Mouse (Mus musculus) kidney, adult 2 months (tissue): ENCODE results near the gene Plin4. TPM values are rescaled to one million over a fixed set of nuclear protein-coding genes. Genes with fewer than 3 reads are reported as not detected.
"Not testable (repeated sequence)": the region's sequence is repeated elsewhere in the genome, so short reads cannot be mapped to it uniquely, and the experiment has no call there.

ENCODE experiments used
- DNase-seq: peaks from one replicate; pipeline ENCODE4 v3.0.0; 2021
- H3K27ac ChIP-seq: fragments of 200-500 bp; 2 replicates; pipeline ENCODE4 v1.5.1; 2012; ENCODE audit warnings: low read depth, low read length, control low read depth, inconsistent platforms; ENCODE audit not compliant: insufficient read depth
- H3K27me3 ChIP-seq: fragments of 200-500 bp; replicated peaks from 2 replicates; pipeline ENCODE4 v1.6.1; 2012; ENCODE audit warnings: mild to moderate bottlenecking, moderate library complexity, low read length, inconsistent platforms; ENCODE audit not compliant: control insufficient read depth, insufficient read depth
- H3K36me3 ChIP-seq: fragments of 200-500 bp; 2 replicates; pipeline ENCODE4 v1.6.1; 2012; ENCODE audit warnings: mild to moderate bottlenecking, moderate library complexity, low read length, inconsistent platforms; ENCODE audit not compliant: control insufficient read depth, insufficient read depth
- H3K4me1 ChIP-seq: fragments of 200-500 bp; 2 replicates; pipeline ENCODE4 v1.6.1; 2011; ENCODE audit warnings: low read length; ENCODE audit not compliant: control insufficient read depth, insufficient read depth
- H3K4me3 ChIP-seq: fragments of 200-500 bp; 2 replicates; pipeline ENCODE4 v1.5.1; 2011; ENCODE audit warnings: mild to moderate bottlenecking, low read depth, low read length, control low read depth; ENCODE audit not compliant: insufficient read depth
- CTCF ChIP-seq: fragments of 200-500 bp; conservative IDR thresholded peaks from 2 replicates; pipeline ENCODE4 v1.5.1; 2011; ENCODE audit warnings: low read depth, mild to moderate bottlenecking, control low read depth, low read length, moderate library complexity, mixed read lengths; ENCODE audit not compliant: insufficient read depth, insufficient read length
- POLR2A ChIP-seq: fragments of 200-500 bp; IDR thresholded peaks from one replicate; pipeline ENCODE4 v1.6.1; 2011; ENCODE audit warnings: low read depth, low read length, control low read depth
- WGBS: fragments of 180-500 bp; shearing (Covaris S2); methylation state at CpG from one replicate; pipeline ENCODE4 v1.1.7; 2018; 5-methylcytosine and 5-hydroxymethylcytosine counted together
- polyA plus RNA-seq: library from polyadenylated mRNA; depleted of rRNA; stranded (reverse); fragments of >200 nt; gene quantifications from 2 replicates; pipeline ENCODE4 v1.2.3, GENCODE M21; 2012

Plin4 gene
- polyA plus RNA-seq, 1 experiment, result 14.4 TPM

DNA sequence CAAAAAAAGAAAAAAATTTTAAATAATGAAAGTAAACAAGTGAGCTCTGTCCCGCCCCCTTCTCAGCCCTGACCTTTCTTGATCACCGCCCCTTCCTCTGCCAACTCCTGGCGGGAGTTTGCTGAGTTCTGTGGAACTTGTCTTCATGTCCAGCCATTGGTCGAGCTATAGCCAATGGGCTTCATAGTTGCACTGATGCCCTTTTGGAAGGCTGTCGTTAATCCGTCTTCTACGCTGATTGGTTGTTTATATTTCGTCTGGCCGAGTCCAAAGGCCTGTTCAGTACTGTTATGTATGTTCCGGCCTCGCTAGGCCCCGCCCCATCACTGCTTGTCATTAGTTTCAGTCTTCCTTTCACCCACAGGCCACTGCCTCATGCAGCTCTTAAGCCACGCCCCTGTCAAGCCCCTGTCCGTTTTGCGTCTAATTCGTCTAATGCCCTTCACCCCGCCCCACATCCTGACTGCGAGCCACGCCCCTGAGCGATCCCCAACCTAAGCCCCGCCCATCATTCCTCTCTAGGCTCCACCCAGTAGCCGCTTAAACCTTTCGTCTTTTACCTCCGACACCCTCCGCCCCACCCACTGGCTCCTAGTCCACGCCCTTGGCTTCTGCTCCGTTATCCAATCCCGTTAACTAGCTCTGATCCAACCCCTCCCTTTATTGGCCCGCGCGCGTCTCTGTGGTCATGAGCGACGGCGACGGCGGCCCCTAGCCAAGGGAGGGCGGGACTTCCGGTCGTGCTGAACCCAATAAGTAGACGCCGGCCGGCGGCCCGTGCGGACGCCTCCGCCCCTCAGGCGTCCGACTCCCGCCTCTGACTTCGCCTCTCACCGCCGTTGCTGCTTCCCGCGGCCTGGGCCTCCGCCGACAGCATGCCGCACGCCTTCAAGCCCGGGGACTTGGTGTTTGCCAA lies 30.5 kb downstream of the Plin4 start, which contains the start of gene Hdgfl2:
Hdgfl2 (plus strand) TSS at position 755 of the 916 bp plus-strand sequence.
- peak; percentile 100 for DNase-seq
- WGBS, result under 1% methylated on average over 61 of the region's 61 CpGs
- H3K27me3 ChIP-seq, result no peaks in the 10 kb centered on the region
- TF ChIP-seq CTCF (no peak), POLR2A (peak; percentile 76)
- H3K36me3 ChIP-seq, result no peaks in the 10 kb centered on the region
- peaks cover 18% of the 10 kb centered on the region for H3K4me1 ChIP-seq
- peak within 1 kb of the TSS; percentile 96 for H3K4me3 ChIP-seq
- H3K27ac ChIP-seq, result peak within 1 kb of the TSS; percentile 65

DNA sequence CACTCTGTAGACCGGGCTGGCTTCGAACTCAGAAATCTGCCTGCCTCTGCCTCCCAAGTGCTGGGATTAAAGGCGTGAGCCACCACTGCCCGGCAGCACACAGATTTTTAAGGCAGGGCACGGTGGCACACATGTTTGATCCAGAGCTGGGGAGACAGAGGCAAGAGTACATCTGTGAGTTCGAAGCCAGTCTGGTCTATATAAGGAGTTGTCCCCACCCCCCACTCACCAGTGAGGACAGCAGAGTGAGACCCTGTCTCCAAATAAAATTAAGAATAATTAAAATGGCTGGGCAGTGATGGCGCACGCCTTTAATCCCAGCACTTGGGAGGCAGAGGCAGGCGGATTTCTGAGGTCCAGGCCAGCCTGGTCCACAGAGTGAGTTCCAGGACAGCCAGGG lies 31.2 kb downstream of the Plin4 start:
- DNase-seq, H3K27me3 ChIP-seq, H3K4me3 ChIP-seq, H3K36me3 ChIP-seq: not testable (repeated sequence)
- H3K4me1 ChIP-seq, result peaks cover 23% of the 10 kb centered on the region
- H3K27ac ChIP-seq, result peak overlapping the region; percentile 65
- WGBS, result 68% methylated on average over 9 of the region's 9 CpGs

DNA sequence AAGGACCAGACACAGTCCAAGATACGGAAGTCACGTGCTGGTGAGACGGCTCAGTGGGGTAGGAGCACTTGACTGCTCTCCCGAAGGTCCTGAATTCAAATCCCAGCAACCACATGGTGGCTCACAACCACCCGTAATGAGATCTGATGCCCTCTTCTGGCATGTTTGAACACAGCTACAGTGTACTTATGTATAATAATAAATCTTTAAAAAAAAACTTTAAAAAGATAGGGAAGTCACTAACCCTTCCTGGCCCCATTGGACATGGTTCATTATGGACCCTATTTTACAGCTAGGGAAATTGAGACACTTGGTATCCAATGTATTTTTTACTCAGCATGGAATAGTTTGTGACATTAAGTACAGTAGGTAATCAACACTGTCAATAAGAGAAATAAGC lies 32.1 kb downstream of the Plin4 start:
- Histone ChIP-seq H3K27ac (no peak overlapping the region), H3K4me1 (peaks cover 23% of the 10 kb centered on the region), H3K36me3 (no peaks in the 10 kb centered on the region), H3K27me3 (no peaks in the 10 kb centered on the region), H3K4me3 (no peak overlapping the region)
- no peak for DNase-seq
- WGBS, result 93% methylated on average over 5 of the region's 5 CpGs
- TF ChIP-seq CTCF, result no peak
- TF ChIP-seq POLR2A, result no peak

DNA sequence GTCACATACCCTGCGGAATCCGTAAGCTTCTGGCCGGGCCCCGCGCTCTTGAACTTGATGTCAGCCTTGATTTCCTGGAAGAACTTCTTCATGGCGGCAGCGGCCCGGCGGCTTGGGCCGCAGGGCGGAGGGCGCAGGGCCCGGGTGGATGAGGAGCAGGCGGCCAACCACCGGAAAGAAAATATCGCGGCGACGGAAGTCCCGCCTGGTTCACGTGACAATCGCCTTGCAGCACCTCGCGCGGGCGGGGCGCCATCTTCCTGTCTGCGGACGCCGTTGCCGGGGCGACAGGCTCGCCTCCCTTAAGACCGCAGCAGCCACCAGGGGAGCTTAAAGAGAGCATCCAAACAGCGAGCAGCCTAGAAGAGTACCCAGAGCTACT lies 34.8 kb downstream of the Plin4 start, which contains the start of gene Ubxn6:
Ubxn6 (minus strand) TSS at position 202 of the 382 bp plus-strand sequence.
- WGBS, result under 1% methylated on average over 35 of the region's 35 CpGs
- Histone ChIP-seq H3K36me3 (peaks cover 1% of the 10 kb centered on the region), H3K27ac (peak within 1 kb of the TSS; percentile 98), H3K4me1 (peaks cover 11% of the 10 kb centered on the region), H3K4me3 (peak within 1 kb of the TSS; percentile 95), H3K27me3 (no peaks in the 10 kb centered on the region)
- TF ChIP-seq POLR2A (no peak), CTCF (peak; percentile 42; the same call in 1 of the 2 replicates)
- DNase-seq, result peak; percentile 98

DNA sequence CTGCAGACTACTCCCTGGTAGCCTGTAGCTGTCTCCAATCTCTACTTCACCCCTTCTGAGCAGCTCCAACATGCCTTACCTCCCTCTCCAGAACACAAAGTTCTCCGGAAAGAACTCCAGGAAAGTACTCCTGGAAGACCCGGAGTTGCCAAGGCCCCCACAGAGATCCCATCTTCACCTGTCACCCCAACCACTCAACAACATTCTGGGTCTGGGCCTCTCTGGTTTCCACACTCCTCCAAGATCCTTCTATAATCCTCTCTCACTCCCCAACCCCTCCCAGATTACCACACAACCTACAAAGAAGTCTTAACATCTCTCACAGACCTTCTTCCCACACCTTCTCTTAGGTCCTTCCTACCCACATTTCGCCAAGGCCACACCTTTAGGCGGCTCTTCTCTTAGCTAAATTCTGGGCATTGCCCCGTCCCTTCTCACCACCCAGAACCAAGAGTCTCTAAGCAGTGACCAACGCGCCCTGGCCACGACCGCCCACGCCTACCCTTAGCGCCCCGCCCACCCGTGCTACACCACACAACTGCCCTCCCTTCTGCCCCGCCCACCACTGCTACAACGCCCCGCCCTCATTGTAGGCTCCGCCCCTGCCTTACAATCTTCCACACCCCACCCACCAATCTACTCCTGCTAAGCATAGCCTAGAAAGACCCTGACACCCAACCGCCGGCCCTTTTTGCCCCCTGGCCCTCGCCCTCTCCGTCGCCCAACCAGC lies 35.3 kb downstream of the Plin4 start:
- Histone ChIP-seq H3K4me1 (peaks cover 11% of the 10 kb centered on the region), H3K36me3 (peaks cover 1% of the 10 kb centered on the region), H3K27ac (peak overlapping the region; percentile 98), H3K4me3 (peak overlapping the region; percentile 95), H3K27me3 (no peaks in the 10 kb centered on the region)
- no peak for TF ChIP-seq CTCF
- TF ChIP-seq POLR2A, result no peak
- DNase-seq, result peak; percentile 90
- WGBS, result 7% methylated on average over 22 of the region's 22 CpGs

DNA sequence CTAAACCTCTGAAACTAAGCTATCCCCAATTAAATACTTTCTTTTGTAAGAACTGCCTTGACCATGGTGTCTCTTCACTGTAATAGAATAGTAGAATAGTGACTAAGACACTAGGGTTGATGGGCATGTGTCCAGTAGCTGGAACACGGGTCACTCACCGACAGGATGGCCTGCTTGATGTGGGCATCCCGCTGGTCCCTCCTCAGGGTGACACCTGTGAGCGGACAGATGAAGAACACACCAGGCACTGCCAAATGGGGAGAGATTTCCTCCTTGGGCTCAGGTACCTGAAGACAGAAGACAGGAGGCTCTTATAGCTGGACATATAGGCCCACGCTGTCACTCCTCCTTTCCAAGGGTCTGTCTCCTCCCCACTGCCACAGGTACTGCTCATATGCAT lies 37.4 kb downstream of the Plin4 start:
- peaks cover 1% of the 10 kb centered on the region for H3K36me3 ChIP-seq
- no peak overlapping the region for H3K27ac ChIP-seq
- H3K4me3 ChIP-seq, result no peak overlapping the region
- no peak for DNase-seq
- 86% methylated on average over 5 of the region's 5 CpGs for WGBS
- TF ChIP-seq CTCF (no peak), POLR2A (no peak)
- H3K27me3 ChIP-seq, result no peaks in the 10 kb centered on the region
- peaks cover 8% of the 10 kb centered on the region for H3K4me1 ChIP-seq

DNA sequence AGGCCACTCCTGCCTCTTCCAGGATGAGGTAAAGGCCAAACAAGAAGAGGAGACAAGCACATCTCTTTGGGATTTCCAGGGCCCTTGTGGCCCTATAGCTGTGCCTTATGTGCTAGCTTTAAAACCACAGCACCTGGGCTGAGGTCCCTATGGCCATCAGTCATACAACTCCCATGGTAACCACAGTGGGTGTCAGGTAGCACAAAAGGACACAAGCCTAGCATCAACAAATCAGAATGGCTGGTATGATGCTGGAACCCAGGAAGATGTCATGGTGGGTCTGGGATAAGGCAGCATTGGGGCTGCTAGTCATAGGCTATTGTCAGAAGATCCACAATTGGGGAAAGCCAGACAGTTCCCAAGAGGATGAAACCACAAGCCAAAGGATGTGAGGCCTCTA lies 38.5 kb downstream of the Plin4 start:
- peaks cover 1% of the 10 kb centered on the region for H3K36me3 ChIP-seq
- H3K4me3 ChIP-seq, result no peak overlapping the region
- no peaks in the 10 kb centered on the region for H3K27me3 ChIP-seq
- DNase-seq, result no peak
- TF ChIP-seq POLR2A (no peak), CTCF (no peak)
- H3K27ac ChIP-seq, result no peak overlapping the region
- peaks cover 8% of the 10 kb centered on the region for H3K4me1 ChIP-seq
